Mouse (Mus musculus): ENCODE data around the gene Mxd1. TPM values are rescaled to one million over a fixed set of nuclear protein-coding genes. Genes with fewer than 3 reads are reported as not detected.

Gene Mxd1
- total RNA-seq, 2 experiments from 2014 or later: 21.7 to 24.9 TPM

- no peak for DNase-seq (ENCODE audit: low spot score in 2 of 2)
Measured at GRCm38 (mm10) chr6:86653026-86653425, 15.9 kb downstream of the Mxd1 start.

- DNase-seq (ENCODE audit: low spot score in 2 of 2): no peak
Measured at GRCm38 (mm10) chr6:86646143-86646542, 22.8 kb downstream of the Mxd1 start.

- DNase-seq (ENCODE audit: low spot score in 2 of 2): no peak
Measured at GRCm38 (mm10) chr6:86645551-86645950, 23.4 kb downstream of the Mxd1 start.

GRCm38 (mm10) chr6:86644775-86645400 lies 24.1 kb downstream of the Mxd1 start:
- DNase-seq (ENCODE audit: low spot score in 2 of 2): no peak

GRCm38 (mm10) chr6:86641716-86642115 lies 27.2 kb downstream of the Mxd1 start:
- no peak for DNase-seq (ENCODE audit: low spot score in 2 of 2)

GRCm38 (mm10) chr6:86640776-86641175 lies 28.2 kb downstream of the Mxd1 start:
- DNase-seq (ENCODE audit: low spot score in 2 of 2): no peak

GRCm38 (mm10) chr6:86640161-86640560 lies 28.8 kb downstream of the Mxd1 start:
- DNase-seq (ENCODE audit: low spot score in 2 of 2): no peak

- no peak for DNase-seq (ENCODE audit: low spot score in 2 of 2)
Measured at GRCm38 (mm10) chr6:86639180-86640160, 29.5 kb downstream of the Mxd1 start.

GRCm38 (mm10) chr6:86638434-86638833 lies 30.5 kb downstream of the Mxd1 start:
- no peak for DNase-seq (ENCODE audit: low spot score in 2 of 2)

GRCm38 (mm10) chr6:86637860-86638259 lies 31.1 kb downstream of the Mxd1 start:
- DNase-seq (ENCODE audit: low spot score in 2 of 2): no peak

- DNase-seq (ENCODE audit: low spot score in 2 of 2): no peak
Measured at GRCm38 (mm10) chr6:86637171-86637835, 31.7 kb downstream of the Mxd1 start.

GRCm38 (mm10) chr6:86636495-86636894 lies 32.5 kb downstream of the Mxd1 start:
- DNase-seq (ENCODE audit: low spot score in 2 of 2): no peak

- DNase-seq (ENCODE audit: low spot score in 2 of 2): no peak
Measured at GRCm38 (mm10) chr6:86630141-86630540, 38.8 kb downstream of the Mxd1 start.

- no peak for DNase-seq (ENCODE audit: low spot score in 2 of 2)
Measured at GRCm38 (mm10) chr6:86627946-86628345, 41.0 kb downstream of the Mxd1 start, which contains the start of gene Asprv1. Asprv1 (plus strand) TSS chr6:86628164.

GRCm38 (mm10) chr6:86624074-86625030 lies 44.6 kb downstream of the Mxd1 start:
- DNase-seq (ENCODE audit: low spot score in 2 of 2): peak; percentile 25 to 46

GRCm38 (mm10) chr6:86623201-86623600 lies 45.8 kb downstream of the Mxd1 start:
- DNase-seq (ENCODE audit: low spot score in 2 of 2): no peak

GRCm38 (mm10) chr6:86615301-86615700 lies 53.7 kb downstream of the Mxd1 start:
- DNase-seq (ENCODE audit: low spot score in 2 of 2): no peak

GRCm38 (mm10) chr6:86610714-86611113 lies 58.2 kb downstream of the Mxd1 start:
- DNase-seq (ENCODE audit: low spot score in 2 of 2): peak in 1 of 2 experiments; percentile 18

- no peak for DNase-seq (ENCODE audit: low spot score in 2 of 2)
Measured at GRCm38 (mm10) chr6:86609235-86609634, 59.7 kb downstream of the Mxd1 start.

GRCm38 (mm10) chr6:86607471-86607870 lies 61.5 kb downstream of the Mxd1 start:
- no peak for DNase-seq (ENCODE audit: low spot score in 2 of 2)
